8 mouse cellular contexts compared by ENCODE assay signal in the genomic region with DNA sequence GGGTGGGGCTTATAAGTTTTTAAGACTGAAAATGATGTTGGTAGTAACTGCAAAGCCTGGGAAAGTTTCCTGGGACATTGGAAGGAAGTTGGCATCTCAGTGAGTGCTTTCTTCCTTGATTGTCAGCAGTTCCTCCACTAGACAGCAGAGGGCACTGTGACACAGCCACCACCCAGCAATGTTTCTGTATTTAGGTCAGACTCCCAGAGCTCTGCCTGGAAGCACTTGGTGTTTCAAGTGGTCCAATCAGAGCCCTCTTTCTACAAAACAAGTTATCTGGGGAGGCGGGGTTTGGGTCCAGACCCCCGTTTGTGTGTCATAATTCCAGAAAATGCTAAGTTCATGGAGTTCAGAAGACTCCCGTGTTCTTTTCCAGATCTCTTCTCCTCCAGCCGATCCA. TPM values are rescaled to one million over a fixed set of nuclear protein-coding genes. Genes with fewer than 3 reads are reported as not detected.
A peak's percentile ranks its signal among the peaks of the same experiment; 100 is the strongest.
DNase-seq lines count a peak whose midpoint lies in the region; ATAC-seq and TF ChIP-seq lines count a peak whose summit lies in the region.

No protein-coding gene starts in this region.

- TF ChIP-seq EP300 in lung, postnatal 0 days (IDR thresholded peaks at IDR 0.05) = no peak

- peak; percentile 91 for TF ChIP-seq CTCF in lung, postnatal 0 days (IDR thresholded peaks at IDR 0.05)

- 0 out of 2 replicates have a peak, but pooled peaks have one; percentile 26 for ATAC-seq in forebrain, embryonic 14.5 days
- ATAC-seq in forebrain, embryonic 13.5 days = no peak
- ATAC-seq in lung, postnatal 0 days = peak; percentile 56; the same call in 1 of the 2 replicates

- H3K9me3 ChIP-seq in forebrain, embryonic 14.5 days (replicated peaks; ENCODE audit: control insufficient read depth, low read length) = no peaks in the 10 kb centered on the region
- no peaks in the 10 kb centered on the region for H3K9me3 ChIP-seq in forebrain, embryonic 13.5 days (replicated peaks)
- H3K9me3 ChIP-seq in lung, postnatal 0 days (ENCODE audit: low read length) = no peaks in the 10 kb centered on the region

- 50% methylated on average over 4 of the region's 4 CpGs for WGBS in forebrain, embryonic 14.5 days
- 46% methylated on average over 4 of the region's 4 CpGs for WGBS in forebrain, embryonic 13.5 days
- WGBS in lung, postnatal 0 days = 47% methylated on average over 4 of the region's 4 CpGs

- H3K27ac ChIP-seq in forebrain, embryonic 14.5 days (ENCODE audit: low read depth, low read length) = no peak overlapping the region
- no peak overlapping the region for H3K27ac ChIP-seq in forebrain, embryonic 13.5 days
- H3K27ac ChIP-seq in lung, postnatal 0 days (ENCODE audit: low read length) = no peak overlapping the region

- peaks cover 73% of the 10 kb centered on the region for H3K36me3 ChIP-seq in forebrain, embryonic 14.5 days (ENCODE audit: control insufficient read depth, insufficient read depth, low read length)
- H3K36me3 ChIP-seq in forebrain, embryonic 13.5 days (ENCODE audit: poor library complexity, severe bottlenecking) = peaks cover 74% of the 10 kb centered on the region
- H3K36me3 ChIP-seq in lung, postnatal 0 days (ENCODE audit: insufficient read depth, low read length) = peaks cover 39% of the 10 kb centered on the region

- no peaks in the 10 kb centered on the region for H3K4me1 ChIP-seq in forebrain, embryonic 14.5 days (ENCODE audit: control insufficient read depth, insufficient read depth, low read length)
- H3K4me1 ChIP-seq in forebrain, embryonic 13.5 days = 0 out of 2 replicates have a peak, but pooled peaks cover 2% of the 10 kb centered on the region
- H3K4me1 ChIP-seq in lung, postnatal 0 days (ENCODE audit: insufficient read depth, low read depth, low read length) = no peaks in the 10 kb centered on the region

- no peak overlapping the region for H3K4me2 ChIP-seq in forebrain, embryonic 14.5 days (ENCODE audit: low read length)
- no peak overlapping the region for H3K4me2 ChIP-seq in forebrain, embryonic 13.5 days
- no peak overlapping the region for H3K4me2 ChIP-seq in lung, postnatal 0 days (replicated peaks; ENCODE audit: low read depth, low read length)

- no peak overlapping the region for H3K4me3 ChIP-seq in forebrain, embryonic 14.5 days (ENCODE audit: low read depth, low read length)
- no peak overlapping the region for H3K4me3 ChIP-seq in forebrain, embryonic 13.5 days
- H3K4me3 ChIP-seq in lung, postnatal 0 days (ENCODE audit: low read depth, low read length) = no peak overlapping the region

- DNase-seq in forebrain, embryonic 14.5 days (ENCODE audit: low spot score) = peak; percentile 77
- DNase-seq in Muller cell, postnatal 12 days (ENCODE audit: inconsistent ontology term) = peak; percentile 62
- peak; percentile 75 for DNase-seq in cerebellum, adult 9-10 months
- peak; percentile 61 to 71 for DNase-seq in gastrocnemius, adult 8-10 months (ENCODE audit: low spot score in 2 of 2)
- peak; percentile 56 to 88 for DNase-seq in layer of hippocampus, adult 18-20 months (ENCODE audit: low spot score in 2 of 2)
- DNase-seq in lung, postnatal 0 days (ENCODE audit: low spot score) = peak; percentile 78
- DNase-seq in skeletal muscle tissue, adult 2 months (ENCODE audit: low read depth, low spot score) = peak; percentile 74

- no peaks in the 10 kb centered on the region for H3K27me3 ChIP-seq in forebrain, embryonic 14.5 days (replicated peaks; ENCODE audit: control insufficient read depth, insufficient read depth, low read length)
- no peaks in the 10 kb centered on the region for H3K27me3 ChIP-seq in forebrain, embryonic 13.5 days
- H3K27me3 ChIP-seq in lung, postnatal 0 days (replicated peaks; ENCODE audit: insufficient read depth, low read length) = no peaks in the 10 kb centered on the region

- H3K9ac ChIP-seq in forebrain, embryonic 14.5 days (ENCODE audit: low read length) = no peak overlapping the region
- no peak overlapping the region for H3K9ac ChIP-seq in forebrain, embryonic 13.5 days
- H3K9ac ChIP-seq in lung, postnatal 0 days (replicated peaks; ENCODE audit: low read depth) = no peak overlapping the region

RNA-seq across cellular contexts. Expression of a gene that starts 45.0 kb away (rescaled TPM):
- polyA plus RNA-seq in forebrain, embryonic 14.5 days (2014; fragmentation: Nextera tagmentation; extraction: Ambion mirVana) = 0.31 and 0.48 TPM in 2 replicates
- 0.25 and 0.31 TPM in 2 replicates for polyA plus RNA-seq in forebrain, embryonic 13.5 days (2015; fragmentation: Nextera tagmentation; extraction: Ambion mirVana)
- total RNA-seq in gastrocnemius, adult 8-10 months (2022) = not detected
- total RNA-seq in layer of hippocampus, adult 18-20 months (2021) = under 1 TPM; 0.79 TPM
- polyA plus RNA-seq in lung, postnatal 0 days (2015; fragmentation: Nextera tagmentation; extraction: Ambion mirVana) = 2.5 and 3.4 TPM in 2 replicates

RNA-seq across cellular contexts. Expression of a gene that starts 45.2 kb away (rescaled TPM):
- not detected in 2 replicates for polyA plus RNA-seq in forebrain, embryonic 14.5 days (2014; fragmentation: Nextera tagmentation; extraction: Ambion mirVana)
- polyA plus RNA-seq in forebrain, embryonic 13.5 days (2015; fragmentation: Nextera tagmentation; extraction: Ambion mirVana) = not detected in 2 replicates
- total RNA-seq in gastrocnemius, adult 8-10 months (2022) = not detected
- not detected for total RNA-seq in layer of hippocampus, adult 18-20 months (2021)
- polyA plus RNA-seq in lung, postnatal 0 days (2015; fragmentation: Nextera tagmentation; extraction: Ambion mirVana) = not detected in 2 replicates

RNA-seq across cellular contexts. Expression of a gene that starts 49.5 kb away (rescaled TPM):
- 11.5 and 15.2 TPM in 2 replicates for polyA plus RNA-seq in forebrain, embryonic 14.5 days (2014; fragmentation: Nextera tagmentation; extraction: Ambion mirVana)
- 14.0 and 15.0 TPM in 2 replicates for polyA plus RNA-seq in forebrain, embryonic 13.5 days (2015; fragmentation: Nextera tagmentation; extraction: Ambion mirVana)
- 10 to 100 TPM; 62.2 to 81.0 (median 63.8) TPM for total RNA-seq in gastrocnemius, adult 8-10 months (2022)
- total RNA-seq in layer of hippocampus, adult 18-20 months (2021) = 10 to 100 TPM; 15.4 to 20.6 TPM
- 11.2 and 11.5 TPM in 2 replicates for polyA plus RNA-seq in lung, postnatal 0 days (2015; fragmentation: Nextera tagmentation; extraction: Ambion mirVana)
